Mouse (Mus musculus) heart, adult 2 months (tissue): Measurements from ENCODE around the gene Msi1.

Source experiments
- CTCF ChIP-seq: fragments of 200-600 bp; IDR thresholded peaks from 2 replicates; pipeline ENCODE4 v1.8.1; 2022; ENCODE audit warnings: antibody characterized with exemption, mild to moderate bottlenecking, moderate library complexity
- EP300 ChIP-seq: fragments of 200-500 bp; IDR thresholded peaks from 2 replicates; pipeline ENCODE4 v1.6.1; 2011; ENCODE audit warnings: low read depth, low read length, control low read depth; ENCODE audit not compliant: insufficient read depth
- POLR2A ChIP-seq: fragments of 200-500 bp; IDR thresholded peaks from 2 replicates; pipeline ENCODE4 v1.6.1; 2011; ENCODE audit warnings: mild to moderate bottlenecking, low read depth, low read length, control low read depth; ENCODE audit not compliant: insufficient read depth

DNA sequence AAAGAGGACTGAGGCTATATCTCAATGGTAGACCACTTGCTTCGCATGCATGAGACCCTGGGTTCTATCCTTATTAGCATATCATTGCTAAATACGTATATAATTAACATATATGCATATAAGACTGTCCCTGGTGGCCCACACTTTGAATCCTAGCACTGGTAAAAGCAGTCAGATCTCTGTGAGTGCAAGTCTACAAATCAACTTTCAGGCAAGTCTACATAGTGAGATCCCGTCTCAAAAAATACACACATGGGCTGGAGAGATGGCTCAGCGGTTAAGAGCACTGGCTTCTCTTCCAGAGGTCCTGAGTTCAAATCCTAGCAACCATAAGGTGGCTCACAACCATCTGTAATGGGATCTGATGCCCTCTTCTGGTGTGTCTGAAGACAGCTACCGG lies 61.7 kb downstream of the Msi1 start:
- no peak for TF ChIP-seq POLR2A
- 0 out of 2 replicates have a peak, but pooled peaks have one; percentile 30 for TF ChIP-seq CTCF
- no peak for TF ChIP-seq EP300
